Mouse (Mus musculus) left cerebral cortex, postnatal 36 days (tissue): Measurements from ENCODE around the gene Prkaca. TPM values are rescaled to one million over a fixed set of nuclear protein-coding genes. Genes with fewer than 3 reads are reported as not detected.

Source experiments
- DNase-seq, 2 experiments: peaks; one replicate each; pipeline ENCODE4 v3.0.0; 2021 to 2022; ENCODE audit warnings: low spot score in 2 of 2, mixed read lengths in 1 of 2
- intact Hi-C: fragments of 180-260 bp; cut with DNase I; formaldehyde crosslinking; loops from one replicate; pipeline ENCODE4 v1.15.1; 2025
- total RNA-seq, 2 experiments: library from RNA; stranded (reverse); gene quantifications; 2 replicates each; pipeline ENCODE4 v1.2.3; 2021

Gene Prkaca
- 100 to 1,000 TPM; 243 to 267 TPM for total RNA-seq

- DNase-seq, result peak; percentile 99 to 100
- intact Hi-C loops, result loop anchor here (1.0 to 2.0 kb wide), 2 partner anchors 17 to 20 kb away; partner anchors contain the start of genes Asf1b and Gm10644
Observed at GRCm38 (mm10) chr8:83972150-83973120, at the start of gene Prkaca. Prkaca (plus strand) TSS chr8:83972993.

- DNase-seq, result no peak
- intact Hi-C loops, result no loop called here
Observed at GRCm38 (mm10) chr8:83924585-83924984, 48.2 kb upstream of the Prkaca start.

GRCm38 (mm10) chr8:83926266-83926665 lies 46.5 kb upstream of the Prkaca start:
- intact Hi-C loops, result no loop called here
- DNase-seq, result no peak

GRCm38 (mm10) chr8:83934222-83934621 lies 38.6 kb upstream of the Prkaca start:
- intact Hi-C loops, result no loop called here
- peak in 1 of 2 experiments; percentile 2 for DNase-seq

- DNase-seq, result no peak
- intact Hi-C loops, result no loop called here
Observed at GRCm38 (mm10) chr8:83934994-83935393, 37.8 kb upstream of the Prkaca start.

- peak in 1 of 2 experiments; percentile 2 for DNase-seq
- intact Hi-C loops, result no loop called here
Observed at GRCm38 (mm10) chr8:83935435-83935834, 37.4 kb upstream of the Prkaca start.

- intact Hi-C loops, result no loop called here
- DNase-seq, result no peak
Observed at GRCm38 (mm10) chr8:83937645-83938044, 35.1 kb upstream of the Prkaca start.

GRCm38 (mm10) chr8:83938330-83938729 lies 34.5 kb upstream of the Prkaca start:
- intact Hi-C loops, result no loop called here
- DNase-seq, result no peak

- DNase-seq, result no peak
- intact Hi-C loops, result no loop called here
Observed at GRCm38 (mm10) chr8:83941066-83941677, 31.6 kb upstream of the Prkaca start.

GRCm38 (mm10) chr8:83942446-83942845 lies 30.3 kb upstream of the Prkaca start:
- DNase-seq, result no peak
- intact Hi-C loops, result no loop called here

- intact Hi-C loops, result no loop called here
- no peak for DNase-seq
Observed at GRCm38 (mm10) chr8:83945540-83945939, 27.3 kb upstream of the Prkaca start.

GRCm38 (mm10) chr8:83954749-83955105 lies 18.1 kb upstream of the Prkaca start:
- intact Hi-C loops, result loop anchor here (1.0 to 10.0 kb wide), 4 partner anchors 18 to 230 kb away; partner anchors contain the start of gene Prkaca
- no peak for DNase-seq

GRCm38 (mm10) chr8:83955106-83955957 lies 17.5 kb upstream of the Prkaca start, which contains the start of the genes Gm10644 and Asf1b:
Gm10644 (minus strand) TSS chr8:83955205.
Asf1b (plus strand) TSS chr8:83955507.
- peak; percentile 97 for DNase-seq

GRCm38 (mm10) chr8:83955958-83956218 lies 16.9 kb upstream of the Prkaca start:
- no peak for DNase-seq
- intact Hi-C loops, result loop anchor here (1.0 to 10.0 kb wide), 4 partner anchors 16 to 231 kb away; partner anchors contain the start of gene Prkaca

More at GRCm38 (mm10) chr8:83955106-83955957, 17.5 kb upstream of the Prkaca start, which contains the start of the genes Gm10644 and Asf1b:
- intact Hi-C loops, result loop anchor here (1.0 to 10.0 kb wide), 4 partner anchors 17 to 231 kb away; partner anchors contain the start of gene Prkaca

- DNase-seq, result no peak
- intact Hi-C loops, result loop anchor here (10.0 kb wide), 1 partner anchor 232 kb away; no protein-coding TSS in a partner anchor
Observed at GRCm38 (mm10) chr8:83956789-83957188, 16.0 kb upstream of the Prkaca start.

- intact Hi-C loops, result no loop called here
- no peak for DNase-seq
Observed at GRCm38 (mm10) chr8:83964015-83964765, 8.6 kb upstream of the Prkaca start.

GRCm38 (mm10) chr8:83967701-83968100 lies 5.1 kb upstream of the Prkaca start:
- intact Hi-C loops, result no loop called here

GRCm38 (mm10) chr8:83971121-83971520 lies 1.7 kb upstream of the Prkaca start:
- no peak for DNase-seq
- intact Hi-C loops, result no loop called here

More at GRCm38 (mm10) chr8:83967701-83968100, 5.1 kb upstream of the Prkaca start:
- DNase-seq, result no peak

GRCm38 (mm10) chr8:83971661-83972060 lies 1.1 kb upstream of the Prkaca start:
- intact Hi-C loops, result loop anchor here (1.0 to 2.0 kb wide), 2 partner anchors 16 to 21 kb away; partner anchors contain the start of genes Asf1b and Gm10644
- DNase-seq, result no peak
